Mouse (Mus musculus): ENCODE results near the gene Gm20388. TPM values are rescaled to one million over a fixed set of nuclear protein-coding genes. Genes with fewer than 3 reads are reported as not detected.

The Gm20388 gene
- polyA plus RNA-seq, 1 experiment from 2014 or later, result not detected

DNA sequence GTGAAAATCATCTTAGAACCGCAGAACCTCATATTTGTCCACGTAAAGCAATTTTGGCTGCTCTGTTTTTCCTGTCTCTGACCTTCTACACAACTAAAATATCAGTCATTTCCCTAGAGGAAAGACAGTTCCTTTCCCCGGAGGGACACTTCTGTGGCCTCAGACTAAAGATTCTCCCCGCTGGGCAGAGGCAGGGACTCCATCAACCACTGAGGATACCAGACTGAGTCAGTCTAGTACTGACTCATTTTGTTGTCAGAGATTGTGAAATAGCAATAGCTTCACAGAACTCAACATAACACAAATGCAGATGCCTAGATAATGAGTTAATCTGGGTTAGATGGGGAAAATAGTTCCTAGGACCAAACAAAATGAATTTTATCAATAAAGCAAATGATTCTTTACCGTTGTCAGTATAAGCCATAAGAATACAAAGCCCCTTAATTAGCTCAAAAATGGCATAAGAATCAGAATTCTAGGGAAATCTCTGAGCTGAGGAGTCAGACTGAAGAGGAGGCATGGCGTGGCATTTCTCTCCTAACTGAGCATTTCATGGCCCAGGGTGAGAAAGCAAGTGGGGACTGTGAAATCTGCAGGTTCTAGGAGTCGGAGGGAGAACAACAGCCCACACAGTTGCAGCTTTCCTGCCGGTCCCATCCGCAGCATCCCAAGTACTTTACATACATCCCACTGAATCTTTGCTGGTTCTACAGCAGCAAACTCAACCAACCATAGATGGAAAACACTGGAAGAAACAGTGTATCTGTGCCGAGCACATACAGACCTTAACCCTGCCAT lies 3781.7 kb downstream of the Gm20388 start:
- no peaks in the 10 kb centered on the region for H3K36me3 ChIP-seq (ENCODE audit: control insufficient read depth, insufficient read depth, low read length)
- H3K27ac ChIP-seq (replicated peaks), result no peak overlapping the region
- TF ChIP-seq EP300 (optimal IDR thresholded peaks at IDR 0.05) (no peak), CTCF (IDR thresholded peaks at IDR 0.05; ENCODE audit: low read depth) (no peak)
- no peak overlapping the region for H3K4me3 ChIP-seq (ENCODE audit: low read depth, low read length)
- ATAC-seq (ENCODE audit: low FRiP score, low TSS enrichment), result no peak
- no peaks in the 10 kb centered on the region for H3K27me3 ChIP-seq (ENCODE audit: control insufficient read depth, insufficient read depth, low read length)
- H3K9me3 ChIP-seq (ENCODE audit: control insufficient read depth, low read length), result no peaks in the 10 kb centered on the region
- H3K9ac ChIP-seq (ENCODE audit: low read length), result no peak overlapping the region
- H3K4me2 ChIP-seq (replicated peaks; ENCODE audit: low read depth), result no peak overlapping the region
- no peaks in the 10 kb centered on the region for H3K4me1 ChIP-seq (replicated peaks; ENCODE audit: control insufficient read depth, insufficient read depth)
- no peak for DNase-seq (ENCODE audit: low spot score)
- WGBS, result 77% methylated on average over 10 of the region's 10 CpGs

DNA sequence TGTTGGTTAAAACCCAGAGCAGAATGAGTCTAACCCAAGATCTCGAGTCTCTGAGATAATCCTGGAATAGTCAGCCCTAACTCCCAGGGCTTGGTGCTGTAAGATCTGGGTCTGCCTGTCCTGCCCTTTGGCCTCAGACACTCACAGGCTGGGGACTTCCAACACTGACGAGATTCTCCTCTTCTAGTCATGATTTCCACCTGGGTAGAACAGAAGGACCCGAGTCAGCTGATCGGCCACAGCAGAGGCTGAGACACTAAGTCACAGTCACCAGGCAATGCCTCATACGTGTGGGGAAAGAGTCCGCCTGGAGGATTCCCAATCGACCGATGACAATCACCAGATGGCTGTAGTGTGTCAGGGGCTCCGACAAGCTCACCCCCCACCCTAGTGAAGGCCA lies 3785.5 kb downstream of the Gm20388 start:
- Histone ChIP-seq H3K4me1 (replicated peaks; ENCODE audit: control insufficient read depth, insufficient read depth) (no peaks in the 10 kb centered on the region), H3K27me3 (ENCODE audit: control insufficient read depth, insufficient read depth, low read length) (no peaks in the 10 kb centered on the region), H3K27ac (replicated peaks) (no peak overlapping the region), H3K4me3 (ENCODE audit: low read depth, low read length) (no peak overlapping the region), H3K9me3 (ENCODE audit: control insufficient read depth, low read length) (no peaks in the 10 kb centered on the region), H3K36me3 (ENCODE audit: control insufficient read depth, insufficient read depth, low read length) (no peaks in the 10 kb centered on the region), H3K9ac (ENCODE audit: low read length) (no peak overlapping the region), H3K4me2 (replicated peaks; ENCODE audit: low read depth) (no peak overlapping the region)
- DNase-seq (ENCODE audit: low spot score) (no peak), ATAC-seq (ENCODE audit: low FRiP score, low TSS enrichment) (no peak)
- no peak for TF ChIP-seq CTCF (IDR thresholded peaks at IDR 0.05; ENCODE audit: low read depth)
- TF ChIP-seq EP300 (optimal IDR thresholded peaks at IDR 0.05), result no peak
- 69% methylated on average over 9 of the region's 9 CpGs for WGBS

DNA sequence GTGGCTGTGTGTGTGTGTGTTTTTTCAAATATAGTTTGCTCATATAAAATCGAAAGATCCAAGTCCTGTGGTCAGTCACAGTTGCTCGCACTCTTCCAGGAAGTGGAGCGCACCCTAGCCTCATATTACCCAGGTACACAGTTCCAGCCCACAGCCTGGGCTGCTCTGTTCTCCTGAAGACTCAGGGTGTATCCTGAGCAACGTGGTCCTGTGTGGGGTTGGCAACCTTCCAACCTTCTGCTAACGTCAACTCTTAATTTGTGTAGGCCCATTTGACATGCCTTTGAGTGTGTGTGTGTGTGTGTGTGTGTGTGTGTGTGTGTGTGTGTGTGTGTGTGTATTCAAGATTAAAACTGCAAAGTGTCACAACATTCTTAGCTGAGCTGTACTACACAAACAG lies 3786.7 kb downstream of the Gm20388 start:
- H3K9me3 ChIP-seq (ENCODE audit: control insufficient read depth, low read length), result no peaks in the 10 kb centered on the region
- no peak overlapping the region for H3K4me3 ChIP-seq (ENCODE audit: low read depth, low read length)
- TF ChIP-seq EP300 (optimal IDR thresholded peaks at IDR 0.05), result no peak
- TF ChIP-seq CTCF (IDR thresholded peaks at IDR 0.05; ENCODE audit: low read depth), result no peak
- no peaks in the 10 kb centered on the region for H3K4me1 ChIP-seq (replicated peaks; ENCODE audit: control insufficient read depth, insufficient read depth)
- H3K4me2 ChIP-seq (replicated peaks; ENCODE audit: low read depth), result no peak overlapping the region
- H3K27ac ChIP-seq (replicated peaks), result no peak overlapping the region
- no peaks in the 10 kb centered on the region for H3K27me3 ChIP-seq (ENCODE audit: control insufficient read depth, insufficient read depth, low read length)
- no peak overlapping the region for H3K9ac ChIP-seq (ENCODE audit: low read length)
- WGBS, result 42% methylated on average over 5 of the region's 5 CpGs
- ATAC-seq (ENCODE audit: low FRiP score, low TSS enrichment), result peak; percentile 84
- peak; percentile 77 for DNase-seq (ENCODE audit: low spot score)
- no peaks in the 10 kb centered on the region for H3K36me3 ChIP-seq (ENCODE audit: control insufficient read depth, insufficient read depth, low read length)

DNA sequence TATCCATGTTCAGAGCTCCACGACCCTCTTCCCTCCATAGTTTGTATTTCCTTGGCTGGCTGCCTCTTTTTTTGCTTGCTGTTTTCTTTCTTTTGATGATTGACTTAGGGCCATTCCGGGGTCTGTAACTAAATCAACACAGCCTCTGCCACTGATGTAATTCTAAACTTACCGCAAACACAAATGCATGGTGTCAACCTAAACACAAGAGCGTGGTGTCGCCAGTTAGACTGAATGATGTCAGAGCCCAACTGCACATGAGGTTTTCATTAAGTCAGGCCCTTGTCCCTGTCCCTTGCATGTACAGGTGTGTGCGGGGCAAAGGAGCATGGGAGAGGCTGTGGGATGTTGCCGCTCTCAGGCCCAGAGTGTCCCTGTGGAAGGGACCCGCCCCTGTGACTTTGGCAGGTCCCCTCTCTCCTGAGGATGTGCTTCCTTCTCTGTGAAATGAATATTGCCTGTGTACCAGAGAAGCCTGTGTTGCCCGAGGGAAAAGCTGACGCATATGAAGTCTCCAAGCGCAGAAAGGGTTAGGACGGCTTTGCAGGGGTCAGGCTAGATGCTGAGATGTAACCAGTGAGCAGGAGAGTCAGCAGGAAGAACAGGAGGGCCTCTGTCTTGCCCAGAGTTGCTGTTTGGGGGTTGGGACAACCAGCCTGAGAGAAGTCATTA lies 3789.9 kb downstream of the Gm20388 start:
- 50% methylated on average over 12 of the region's 12 CpGs for WGBS
- H3K27ac ChIP-seq (replicated peaks), result no peak overlapping the region
- H3K4me3 ChIP-seq (ENCODE audit: low read depth, low read length), result no peak overlapping the region
- no peak for TF ChIP-seq CTCF (IDR thresholded peaks at IDR 0.05; ENCODE audit: low read depth)
- no peak for TF ChIP-seq EP300 (optimal IDR thresholded peaks at IDR 0.05)
- no peak overlapping the region for H3K9ac ChIP-seq (ENCODE audit: low read length)
- no peaks in the 10 kb centered on the region for H3K36me3 ChIP-seq (ENCODE audit: control insufficient read depth, insufficient read depth, low read length)
- DNase-seq (ENCODE audit: low spot score), result no peak
- no peak overlapping the region for H3K4me2 ChIP-seq (replicated peaks; ENCODE audit: low read depth)
- H3K4me1 ChIP-seq (replicated peaks; ENCODE audit: control insufficient read depth, insufficient read depth), result no peaks in the 10 kb centered on the region
- no peaks in the 10 kb centered on the region for H3K27me3 ChIP-seq (ENCODE audit: control insufficient read depth, insufficient read depth, low read length)
- no peaks in the 10 kb centered on the region for H3K9me3 ChIP-seq (ENCODE audit: control insufficient read depth, low read length)
- ATAC-seq (ENCODE audit: low FRiP score, low TSS enrichment), result no peak

DNA sequence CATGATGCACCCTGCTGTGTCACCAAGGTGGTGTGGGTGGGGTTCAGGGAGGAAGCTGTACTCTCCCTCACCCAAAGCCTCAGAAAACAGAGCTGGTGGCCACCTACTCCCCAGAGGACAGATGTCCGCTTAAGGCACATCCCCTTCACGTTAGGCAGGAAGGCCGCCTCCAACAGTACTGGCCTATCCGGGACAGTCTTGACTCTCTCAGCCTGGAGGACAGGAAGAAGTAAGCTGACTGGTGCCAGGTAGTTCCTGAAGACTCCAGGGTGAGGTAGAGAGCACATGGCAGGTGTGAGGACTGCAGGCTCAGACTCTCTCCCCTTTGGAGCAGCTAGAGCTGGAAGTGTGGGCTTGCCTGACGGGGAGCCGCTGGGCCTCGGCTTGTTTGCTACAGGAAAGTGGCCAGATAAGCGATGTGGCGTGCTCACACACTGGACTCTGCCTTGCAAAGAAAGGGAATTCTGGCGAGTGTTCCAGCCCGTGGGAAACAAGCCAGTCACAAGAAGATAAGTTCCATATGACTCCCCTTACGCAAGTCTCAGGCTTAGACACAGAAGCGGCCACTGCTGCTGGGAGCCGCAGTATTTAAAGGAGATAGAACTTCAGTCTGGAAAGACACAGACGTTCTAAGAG lies 3791.4 kb downstream of the Gm20388 start:
- H3K27me3 ChIP-seq (ENCODE audit: control insufficient read depth, insufficient read depth, low read length), result no peaks in the 10 kb centered on the region
- DNase-seq (ENCODE audit: low spot score) (peak; percentile 81), ATAC-seq (ENCODE audit: low FRiP score, low TSS enrichment) (peak; percentile 79)
- no peaks in the 10 kb centered on the region for H3K9me3 ChIP-seq (ENCODE audit: control insufficient read depth, low read length)
- WGBS, result 25% methylated on average over 15 of the region's 15 CpGs
- no peaks in the 10 kb centered on the region for H3K4me1 ChIP-seq (replicated peaks; ENCODE audit: control insufficient read depth, insufficient read depth)
- H3K9ac ChIP-seq (ENCODE audit: low read length), result no peak overlapping the region
- H3K4me3 ChIP-seq (ENCODE audit: low read depth, low read length), result no peak overlapping the region
- peak overlapping the region; percentile 75; the same call in 1 of the 2 replicates for H3K27ac ChIP-seq (replicated peaks)
- H3K36me3 ChIP-seq (ENCODE audit: control insufficient read depth, insufficient read depth, low read length), result no peaks in the 10 kb centered on the region
- TF ChIP-seq EP300 (optimal IDR thresholded peaks at IDR 0.05), result no peak
- H3K4me2 ChIP-seq (replicated peaks; ENCODE audit: low read depth), result no peak overlapping the region
